Comparison of ENCODE assay signal across 30 mouse cellular contexts in genomic region chr6:117709212-117709611, GRCm38 (mm10).
"Had no signal": no experiment of that assay in that cellular context is flagged by ENCODE, and none has a peak within 500 bp of the region (broad histone marks: within the 10 kb centered on the region; RNA-seq: fewer than 3 reads in every experiment).

No protein-coding gene starts in this region.

- H3K9ac ChIP-seq: limb, embryonic 12.5 days; limb, embryonic 13.5 days; limb, embryonic 15.5 days; liver, embryonic 12.5 days; liver, embryonic 13.5 days; liver, embryonic 14.5 days; liver, embryonic 15.5 days; liver, postnatal 0 days; lung, embryonic 14.5 days; lung, embryonic 15.5 days; midbrain, embryonic 12.5 days; midbrain, embryonic 13.5 days; midbrain, embryonic 15.5 days; neural tube, embryonic 12.5 days had no signal

- DNase-seq: left cerebral cortex, postnatal 4 days; liver; liver, embryonic 13.5 days; liver, postnatal 0 days; lung, adult 18-20 months; lung, adult 2 months; lung, embryonic 14.5 days; lung, postnatal 10 days; lung, postnatal 14 days; lung, postnatal 4 days; midbrain, embryonic 14.5 days had no signal

- H3K36me3 ChIP-seq: limb, embryonic 10.5 days; limb, embryonic 12.5 days; limb, embryonic 13.5 days; limb, embryonic 15.5 days; liver, embryonic 12.5 days; liver, embryonic 13.5 days; liver, embryonic 15.5 days; lung, embryonic 15.5 days; midbrain, embryonic 10.5 days; midbrain, embryonic 12.5 days; midbrain, embryonic 13.5 days; midbrain, embryonic 15.5 days; neural tube, embryonic 12.5 days had no signal

- ATAC-seq: liver, embryonic 12.5 days; liver, postnatal 0 days; midbrain, embryonic 13.5 days; midbrain, embryonic 15.5 days; midbrain, embryonic 16.5 days had no signal

- H3K27ac ChIP-seq: limb, embryonic 10.5 days; limb, embryonic 12.5 days; limb, embryonic 13.5 days; limb, embryonic 15.5 days; liver, embryonic 12.5 days; liver, embryonic 13.5 days; liver, embryonic 14.5 days; liver, embryonic 15.5 days; lung, embryonic 15.5 days; macrophage; midbrain, embryonic 10.5 days; midbrain, embryonic 12.5 days; midbrain, embryonic 13.5 days; midbrain, embryonic 15.5 days; neural tube, embryonic 12.5 days had no signal

- H3K27me3 ChIP-seq: limb, embryonic 12.5 days; limb, embryonic 15.5 days; liver, embryonic 12.5 days; liver, embryonic 13.5 days; liver, embryonic 15.5 days; lung, embryonic 15.5 days; megakaryocyte, embryonic 14.5 days; midbrain, embryonic 12.5 days; midbrain, embryonic 13.5 days; midbrain, embryonic 15.5 days; neural tube, embryonic 12.5 days had no signal

- H3K4me3 ChIP-seq: limb, embryonic 10.5 days; limb, embryonic 12.5 days; limb, embryonic 13.5 days; limb, embryonic 15.5 days; liver, embryonic 12.5 days; liver, embryonic 13.5 days; liver, embryonic 15.5 days; lung, embryonic 15.5 days; megakaryocyte, embryonic 14.5 days; midbrain, embryonic 10.5 days; midbrain, embryonic 12.5 days; midbrain, embryonic 13.5 days; midbrain, embryonic 15.5 days; myocyte; neural tube, embryonic 12.5 days had no signal

- H3K4me2 ChIP-seq: limb, embryonic 12.5 days; limb, embryonic 13.5 days; limb, embryonic 15.5 days; liver, embryonic 11.5 days; liver, embryonic 12.5 days; liver, embryonic 13.5 days; liver, embryonic 15.5 days; lung, embryonic 14.5 days; lung, embryonic 15.5 days; midbrain, embryonic 11.5 days; midbrain, embryonic 12.5 days; midbrain, embryonic 13.5 days; midbrain, embryonic 15.5 days; neural tube, embryonic 12.5 days had no signal

- H3K4me1 ChIP-seq: limb, embryonic 15.5 days; liver, embryonic 12.5 days; liver, embryonic 13.5 days; liver, embryonic 15.5 days; lung, embryonic 15.5 days; megakaryocyte, embryonic 14.5 days; midbrain, embryonic 10.5 days; midbrain, embryonic 12.5 days; midbrain, embryonic 13.5 days; midbrain, embryonic 15.5 days; neural tube, embryonic 12.5 days had no signal

- H3K9me3 ChIP-seq: limb, embryonic 10.5 days; limb, embryonic 12.5 days; limb, embryonic 13.5 days; limb, embryonic 15.5 days; liver, embryonic 12.5 days; liver, embryonic 13.5 days; liver, embryonic 15.5 days; lung, embryonic 15.5 days; megakaryocyte, embryonic 14.5 days; midbrain, embryonic 10.5 days; midbrain, embryonic 12.5 days; midbrain, embryonic 13.5 days; midbrain, embryonic 15.5 days; neural tube, embryonic 12.5 days had no signal
